ENCODE assay signal across 21 mouse cellular contexts in genomic region chr6:114182366-114183179, GRCm38 (mm10). TPM values are rescaled to one million over a fixed set of nuclear protein-coding genes. Genes with fewer than 3 reads are reported as not detected.
DNase-seq lines count a peak whose midpoint lies in the region; ATAC-seq lines count a peak whose summit lies in the region.
"Had no signal": no experiment of that assay in that cellular context is flagged by ENCODE, and none has a peak within 500 bp of the region (broad histone marks: within the 10 kb centered on the region; RNA-seq: fewer than 3 reads in every experiment).

No protein-coding gene starts in this region.

- peak; percentile 63 for DNase-seq in embryo, embryonic 10.5 days (ENCODE audit: low spot score)
- peak; percentile 61 for DNase-seq in hindbrain, embryonic 14.5 days (ENCODE audit: low spot score)
- DNase-seq in midbrain, embryonic 14.5 days = peak; percentile 82
- no peak for DNase-seq in cerebellum, adult 18-20 months
- DNase-seq in layer of hippocampus, postnatal 36 days = no peak
- no peak for DNase-seq in layer of hippocampus, postnatal 10 days (ENCODE audit: low spot score in 2 of 2)
- DNase-seq: cerebellum, adult 9-10 months; gastrocnemius, postnatal 10 days; heart, postnatal 14 days; right cerebral cortex, adult 18-20 months; spleen, adult 18-20 months; thymus, postnatal 14 days had no signal

- peaks cover 54% of the 10 kb centered on the region for H3K27me3 ChIP-seq in hindbrain, embryonic 14.5 days (ENCODE audit: control insufficient read depth, insufficient read depth, low read length)
- peaks cover 74% of the 10 kb centered on the region for H3K27me3 ChIP-seq in midbrain, embryonic 14.5 days (ENCODE audit: control insufficient read depth, insufficient read depth, low read length)
- H3K27me3 ChIP-seq in neural tube, embryonic 15.5 days (replicated peaks) = peaks cover 23% of the 10 kb centered on the region; the same call in 1 of the 2 replicates
- H3K27me3 ChIP-seq: liver, embryonic 12.5 days; stomach, embryonic 15.5 days had no signal

- no peak overlapping the region for H3K4me2 ChIP-seq in hindbrain, embryonic 14.5 days (replicated peaks)
- H3K4me2 ChIP-seq in midbrain, embryonic 14.5 days (ENCODE audit: low read length) = no peak overlapping the region
- no peak overlapping the region for H3K4me2 ChIP-seq in neural tube, embryonic 15.5 days
- H3K4me2 ChIP-seq: liver, embryonic 12.5 days; stomach, embryonic 15.5 days had no signal

- peak; percentile 34 for ATAC-seq in hindbrain, embryonic 14.5 days (ENCODE audit: low FRiP score)
- ATAC-seq in midbrain, embryonic 14.5 days (ENCODE audit: low FRiP score, low TSS enrichment) = peak; percentile 68
- peak; percentile 72 for ATAC-seq in neural tube, embryonic 15.5 days (ENCODE audit: low FRiP score)
- ATAC-seq: forebrain, embryonic 16.5 days; intestine, embryonic 16.5 days; liver, embryonic 12.5 days had no signal

- H3K27ac ChIP-seq in hindbrain, embryonic 14.5 days = peak overlapping the region; percentile 67
- peak overlapping the region; percentile 37 for H3K27ac ChIP-seq in midbrain, embryonic 14.5 days (replicated peaks; ENCODE audit: low read depth, low read length)
- peak overlapping the region; percentile 73 for H3K27ac ChIP-seq in neural tube, embryonic 15.5 days (replicated peaks)
- H3K27ac ChIP-seq: kidney, postnatal 0 days; limb, embryonic 10.5 days; liver, embryonic 12.5 days; stomach, embryonic 15.5 days had no signal

- WGBS in hindbrain, embryonic 14.5 days = 28% methylated on average over 7 of the region's 7 CpGs
- WGBS in midbrain, embryonic 14.5 days = 9% methylated on average over 7 of the region's 7 CpGs
- 41% methylated on average over 7 of the region's 7 CpGs for WGBS in neural tube, embryonic 15.5 days

- no peaks in the 10 kb centered on the region for H3K9me3 ChIP-seq in hindbrain, embryonic 14.5 days (ENCODE audit: control insufficient read depth, low read length)
- H3K9me3 ChIP-seq in midbrain, embryonic 14.5 days (ENCODE audit: control insufficient read depth, low read length) = no peaks in the 10 kb centered on the region
- H3K9me3 ChIP-seq in neural tube, embryonic 15.5 days (replicated peaks) = no peaks in the 10 kb centered on the region
- H3K9me3 ChIP-seq: limb, embryonic 10.5 days; liver, embryonic 12.5 days; stomach, embryonic 15.5 days had no signal

- no peak overlapping the region for H3K4me3 ChIP-seq in hindbrain, embryonic 14.5 days (replicated peaks; ENCODE audit: low read length)
- no peak overlapping the region for H3K4me3 ChIP-seq in midbrain, embryonic 14.5 days (replicated peaks; ENCODE audit: low read depth, low read length)
- H3K4me3 ChIP-seq in neural tube, embryonic 15.5 days (replicated peaks) = no peak overlapping the region
- H3K4me3 ChIP-seq: limb, embryonic 10.5 days; liver, embryonic 12.5 days; stomach, embryonic 15.5 days had no signal

- no peaks in the 10 kb centered on the region for H3K36me3 ChIP-seq in hindbrain, embryonic 14.5 days (replicated peaks; ENCODE audit: control insufficient read depth, insufficient read depth)
- H3K36me3 ChIP-seq in midbrain, embryonic 14.5 days (ENCODE audit: control insufficient read depth, insufficient read depth, low read length) = no peaks in the 10 kb centered on the region
- no peaks in the 10 kb centered on the region for H3K36me3 ChIP-seq in neural tube, embryonic 15.5 days
- H3K36me3 ChIP-seq: limb, embryonic 10.5 days; liver, embryonic 12.5 days; stomach, embryonic 15.5 days had no signal

- H3K9ac ChIP-seq in hindbrain, embryonic 14.5 days = no peak overlapping the region
- no peak overlapping the region for H3K9ac ChIP-seq in midbrain, embryonic 14.5 days (replicated peaks; ENCODE audit: low read length)
- no peak overlapping the region for H3K9ac ChIP-seq in neural tube, embryonic 15.5 days (replicated peaks)
- H3K9ac ChIP-seq: liver, embryonic 12.5 days; stomach, embryonic 15.5 days had no signal

- peaks cover 12% of the 10 kb centered on the region for H3K4me1 ChIP-seq in hindbrain, embryonic 14.5 days (replicated peaks; ENCODE audit: control insufficient read depth, insufficient read depth, low read length)
- peaks cover 14% of the 10 kb centered on the region for H3K4me1 ChIP-seq in midbrain, embryonic 14.5 days (ENCODE audit: control insufficient read depth, insufficient read depth, low read length)
- peaks cover 14% of the 10 kb centered on the region for H3K4me1 ChIP-seq in neural tube, embryonic 15.5 days
- H3K4me1 ChIP-seq: limb, embryonic 10.5 days; liver, embryonic 12.5 days; stomach, embryonic 15.5 days had no signal

RNA-seq across cellular contexts. Expression of gene Slc6a11, which starts 51.5 kb away (rescaled TPM):
- polyA plus RNA-seq in hindbrain, embryonic 14.5 days (2014; fragmentation: Nextera tagmentation; extraction: Ambion mirVana) = 64.0 and 78.9 TPM in 2 replicates
- polyA plus RNA-seq in midbrain, embryonic 14.5 days (2014; fragmentation: Nextera tagmentation; extraction: Ambion mirVana) = 15.0 and 25.9 TPM in 2 replicates
- polyA plus RNA-seq in neural tube, embryonic 15.5 days (2015; fragmentation: Nextera tagmentation; extraction: Ambion mirVana) = 104 and 111 TPM in 2 replicates
- total RNA-seq in layer of hippocampus, postnatal 36 days (2021) = 10 to 100 TPM; 85.6 to 92.5 TPM
- total RNA-seq in layer of hippocampus, postnatal 10 days (2021) = 100 to 1,000 TPM; 154 to 167 TPM
- total RNA-seq: heart, postnatal 14 days; megakaryocyte progenitor cell, adult 5-6 weeks had no signal
- polyA plus RNA-seq: C2C12; limb, embryonic 10.5 days; liver, embryonic 12.5 days had no signal

Comparison
In these comparisons a context has a peak if more than half of its experiments do, and no peak if none do; other contexts are left out.
1. DNase-seq: peak in embryo, embryonic 10.5 days (single experiment), hindbrain, embryonic 14.5 days (single experiment) and midbrain, embryonic 14.5 days (single experiment); none in cerebellum, adult 18-20 months (0 of 2), layer of hippocampus, postnatal 36 days (0 of 2) and layer of hippocampus, postnatal 10 days (0 of 2).
2. Peak in every context shown above with its lines, with median percentiles within 50 percentile points of each other: ATAC-seq and H3K27ac ChIP-seq.